Mouse (Mus musculus): ENCODE data around the gene Clic4.

GRCm38 (mm10) chr4:135235546-135235945 is 37.1 kb downstream of the Clic4 start:
- no peak for TF ChIP-seq CTCF (IDR thresholded peaks at IDR 0.05; ENCODE audit: borderline replicate concordance, control insufficient read depth, extremely low read depth, insufficient read depth, low read length, poor library complexity)
- no peak for TF ChIP-seq POLR2A (IDR thresholded peaks at IDR 0.05; ENCODE audit: control insufficient read depth, extremely low read depth, insufficient read depth, low read length, poor library complexity)

Data from thymus, adult 2 months (tissue).